Mouse (Mus musculus): ENCODE data around the gene Tlk1. TPM values are rescaled to one million over a fixed set of nuclear protein-coding genes. Genes with fewer than 3 reads are reported as not detected.

The Tlk1 gene
- polyA plus RNA-seq, 1 experiment, result 30.4 TPM

GRCm38 (mm10) chr2:70702403-70702802, 123.1 kb downstream of the Tlk1 start:
- no peak overlapping the region for H3K27ac ChIP-seq (ENCODE audit: insufficient read depth, low read length)
- TF ChIP-seq CTCF (IDR thresholded peaks at IDR 0.05; ENCODE audit: borderline replicate concordance, insufficient read depth, low read depth, low read length) (no peak), POLR2A (IDR thresholded peaks at IDR 0.05; ENCODE audit: borderline replicate concordance, insufficient read depth, low read length) (no peak)
- 44% methylated on average over 5 of the region's 5 CpGs for WGBS

GRCm38 (mm10) chr2:70701571-70701970, 124.0 kb downstream of the Tlk1 start:
- 59% methylated on average over 9 of the region's 9 CpGs for WGBS
- TF ChIP-seq CTCF (IDR thresholded peaks at IDR 0.05; ENCODE audit: borderline replicate concordance, insufficient read depth, low read depth, low read length) (no peak), POLR2A (IDR thresholded peaks at IDR 0.05; ENCODE audit: borderline replicate concordance, insufficient read depth, low read length) (no peak)
- DNase-seq, result no peak
- Histone ChIP-seq H3K27ac (ENCODE audit: insufficient read depth, low read length) (no peak overlapping the region), H3K4me1 (ENCODE audit: control insufficient read depth, insufficient read depth, low read length) (no peaks in the 10 kb centered on the region), H3K27me3 (ENCODE audit: control insufficient read depth, insufficient read depth, low read length) (no peaks in the 10 kb centered on the region), H3K4me3 (replicated peaks; ENCODE audit: insufficient read depth, low read depth, low read length) (no peak overlapping the region)

More at GRCm38 (mm10) chr2:70702403-70702802, 123.1 kb downstream of the Tlk1 start:
- H3K4me1 ChIP-seq (ENCODE audit: control insufficient read depth, insufficient read depth, low read length), result no peaks in the 10 kb centered on the region
- DNase-seq, result no peak
- H3K4me3 ChIP-seq (replicated peaks; ENCODE audit: insufficient read depth, low read depth, low read length), result no peak overlapping the region
- no peaks in the 10 kb centered on the region for H3K27me3 ChIP-seq (ENCODE audit: control insufficient read depth, insufficient read depth, low read length)

GRCm38 (mm10) chr2:70700851-70701250, 124.7 kb downstream of the Tlk1 start:
- Histone ChIP-seq H3K4me1 (ENCODE audit: control insufficient read depth, insufficient read depth, low read length) (no peaks in the 10 kb centered on the region), H3K27me3 (ENCODE audit: control insufficient read depth, insufficient read depth, low read length) (no peaks in the 10 kb centered on the region), H3K4me3 (replicated peaks; ENCODE audit: insufficient read depth, low read depth, low read length) (no peak overlapping the region), H3K27ac (ENCODE audit: insufficient read depth, low read length) (no peak overlapping the region)
- 94% methylated on average over 3 of the region's 3 CpGs for WGBS
- DNase-seq, result no peak
- TF ChIP-seq CTCF (IDR thresholded peaks at IDR 0.05; ENCODE audit: borderline replicate concordance, insufficient read depth, low read depth, low read length) (no peak), POLR2A (IDR thresholded peaks at IDR 0.05; ENCODE audit: borderline replicate concordance, insufficient read depth, low read length) (no peak)

DNA sequence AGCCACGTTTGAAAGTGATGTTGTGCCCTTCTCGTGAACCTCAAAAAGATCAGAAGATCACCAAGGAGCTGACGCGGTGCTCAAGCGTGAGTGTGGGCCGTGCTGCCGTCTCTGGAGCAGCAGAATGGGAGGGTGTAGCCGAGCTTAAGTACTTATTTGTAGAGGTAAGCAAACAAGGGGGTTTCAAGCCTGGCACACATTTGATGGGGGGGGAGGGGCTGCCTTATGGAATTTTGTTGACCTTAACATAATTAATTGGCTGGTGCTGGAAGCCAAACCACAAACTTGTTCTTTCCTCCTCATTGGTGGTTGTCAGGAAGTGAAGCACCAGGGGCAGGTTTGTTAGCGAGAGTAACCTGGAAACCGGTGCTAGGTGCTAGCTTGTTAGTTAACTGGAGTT, 129.8 kb downstream of the Tlk1 start:
- WGBS, result 94% methylated on average over 10 of the region's 10 CpGs
- Histone ChIP-seq H3K4me1 (ENCODE audit: control insufficient read depth, insufficient read depth, low read length) (no peaks in the 10 kb centered on the region), H3K27ac (ENCODE audit: insufficient read depth, low read length) (no peak overlapping the region), H3K27me3 (ENCODE audit: control insufficient read depth, insufficient read depth, low read length) (no peaks in the 10 kb centered on the region), H3K4me3 (replicated peaks; ENCODE audit: insufficient read depth, low read depth, low read length) (no peak overlapping the region)
- TF ChIP-seq POLR2A (IDR thresholded peaks at IDR 0.05; ENCODE audit: borderline replicate concordance, insufficient read depth, low read length) (no peak), CTCF (IDR thresholded peaks at IDR 0.05; ENCODE audit: borderline replicate concordance, insufficient read depth, low read depth, low read length) (no peak)
- no peak for DNase-seq

GRCm38 (mm10) chr2:70690195-70690594, 135.3 kb downstream of the Tlk1 start:
- Histone ChIP-seq H3K27me3 (ENCODE audit: control insufficient read depth, insufficient read depth, low read length) (no peaks in the 10 kb centered on the region), H3K4me1 (ENCODE audit: control insufficient read depth, insufficient read depth, low read length) (no peaks in the 10 kb centered on the region), H3K27ac (ENCODE audit: insufficient read depth, low read length) (no peak overlapping the region), H3K4me3 (replicated peaks; ENCODE audit: insufficient read depth, low read depth, low read length) (no peak overlapping the region)
- DNase-seq, result no peak
- WGBS, result 87% methylated on average over 11 of the region's 11 CpGs
- TF ChIP-seq CTCF (IDR thresholded peaks at IDR 0.05; ENCODE audit: borderline replicate concordance, insufficient read depth, low read depth, low read length) (no peak), POLR2A (IDR thresholded peaks at IDR 0.05; ENCODE audit: borderline replicate concordance, insufficient read depth, low read length) (no peak)

GRCm38 (mm10) chr2:70688454-70689078, 137.0 kb downstream of the Tlk1 start:
- Histone ChIP-seq H3K4me3 (replicated peaks; ENCODE audit: insufficient read depth, low read depth, low read length) (no peak overlapping the region), H3K27ac (ENCODE audit: insufficient read depth, low read length) (no peak overlapping the region), H3K27me3 (ENCODE audit: control insufficient read depth, insufficient read depth, low read length) (no peaks in the 10 kb centered on the region), H3K4me1 (ENCODE audit: control insufficient read depth, insufficient read depth, low read length) (no peaks in the 10 kb centered on the region)
- TF ChIP-seq POLR2A (IDR thresholded peaks at IDR 0.05; ENCODE audit: borderline replicate concordance, insufficient read depth, low read length), result no peak
- no peak for TF ChIP-seq CTCF (IDR thresholded peaks at IDR 0.05; ENCODE audit: borderline replicate concordance, insufficient read depth, low read depth, low read length)
- 93% methylated on average over 21 of the region's 21 CpGs for WGBS
- no peak for DNase-seq

DNA sequence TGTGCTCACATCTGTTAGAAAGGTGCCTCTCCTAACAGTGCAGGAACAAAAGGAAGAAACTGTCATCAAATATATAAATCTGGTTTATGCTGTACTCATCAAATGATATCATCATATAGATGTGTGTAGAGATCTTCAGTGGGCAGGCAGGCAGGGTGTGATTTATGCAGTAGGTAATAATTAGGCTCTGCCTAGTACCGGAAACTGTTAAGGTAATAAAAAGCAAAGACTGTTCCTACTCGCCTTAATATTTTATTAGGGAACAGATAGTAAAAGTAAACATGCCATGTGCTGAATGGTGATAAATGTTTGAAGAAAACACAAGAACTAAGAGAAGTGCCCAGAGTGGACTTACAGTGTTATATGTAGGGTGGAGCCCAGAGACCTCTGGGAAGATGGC, 143.2 kb downstream of the Tlk1 start:
- no peak for DNase-seq
- WGBS, result 93% methylated on average over 2 of the region's 2 CpGs
- TF ChIP-seq POLR2A (IDR thresholded peaks at IDR 0.05; ENCODE audit: borderline replicate concordance, insufficient read depth, low read length), result no peak

DNA sequence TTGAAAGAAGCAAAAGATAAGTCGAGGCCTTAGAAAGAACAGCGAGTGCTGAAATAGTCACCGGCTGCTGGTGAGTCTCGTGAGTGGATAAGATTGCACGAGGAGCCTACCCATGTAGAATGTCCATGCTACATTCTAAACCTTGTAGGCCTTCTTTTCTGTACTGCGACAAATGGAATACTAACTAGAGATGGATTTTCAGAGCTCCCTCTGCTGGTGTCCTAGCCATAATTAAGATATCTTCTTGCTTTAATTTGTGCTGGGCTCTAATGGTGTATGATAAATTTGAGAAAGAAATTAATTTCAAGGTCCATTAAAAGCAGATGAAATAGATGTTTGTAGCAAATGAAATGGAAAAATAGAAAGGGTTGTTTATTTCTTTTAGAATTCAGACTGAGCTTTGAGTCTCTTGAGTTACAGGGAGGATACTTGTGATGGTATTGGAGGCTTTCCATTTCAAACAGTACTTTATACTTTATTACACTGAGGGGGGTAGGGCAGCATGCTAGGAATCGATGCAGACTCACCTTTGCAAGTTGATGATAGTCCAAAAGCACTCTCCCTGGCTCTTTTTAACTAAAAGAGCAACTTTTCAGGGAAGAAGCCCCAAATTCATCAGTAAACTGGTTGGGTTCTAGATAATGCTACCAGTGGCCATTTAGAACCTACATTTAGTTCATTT, 151.9 kb downstream of the Tlk1 start:
- H3K27ac ChIP-seq (ENCODE audit: insufficient read depth, low read length), result no peak overlapping the region
- H3K27me3 ChIP-seq (ENCODE audit: control insufficient read depth, insufficient read depth, low read length), result no peaks in the 10 kb centered on the region
- no peak overlapping the region for H3K4me3 ChIP-seq (replicated peaks; ENCODE audit: insufficient read depth, low read depth, low read length)
- DNase-seq, result peak in 1 of 2 experiments; percentile 12
- TF ChIP-seq POLR2A (IDR thresholded peaks at IDR 0.05; ENCODE audit: borderline replicate concordance, insufficient read depth, low read length) (no peak), CTCF (IDR thresholded peaks at IDR 0.05; ENCODE audit: borderline replicate concordance, insufficient read depth, low read depth, low read length) (0 out of 2 replicates have a peak, but pooled peaks have one; percentile 1)
- WGBS, result 70% methylated on average over 7 of the region's 7 CpGs
- H3K4me1 ChIP-seq (ENCODE audit: control insufficient read depth, insufficient read depth, low read length), result no peaks in the 10 kb centered on the region

More for the DNA sequence above, 143.2 kb downstream of the Tlk1 start:
- Histone ChIP-seq H3K27me3 (ENCODE audit: control insufficient read depth, insufficient read depth, low read length) (no peaks in the 10 kb centered on the region), H3K27ac (ENCODE audit: insufficient read depth, low read length) (no peak overlapping the region), H3K4me3 (replicated peaks; ENCODE audit: insufficient read depth, low read depth, low read length) (no peak overlapping the region), H3K4me1 (ENCODE audit: control insufficient read depth, insufficient read depth, low read length) (no peaks in the 10 kb centered on the region)

All from cerebellum, adult 2 months (tissue).